Mouse (Mus musculus) bone marrow macrophage, adult 2 months (primary cell): ENCODE results near the gene Tead4. TPM values are rescaled to one million over a fixed set of nuclear protein-coding genes. Genes with fewer than 3 reads are reported as not detected.
"Not testable (repeated sequence)": the region's sequence is repeated elsewhere in the genome, so short reads cannot be mapped to it uniquely, and the experiment has no call there.

ENCODE experiments used
- H3K27ac ChIP-seq: 2 replicates; pipeline ENCODE4 v1.5.1; 2012; ENCODE audit warnings: low read depth, low read length; ENCODE audit not compliant: insufficient read depth
- H3K4me1 ChIP-seq: 2 replicates; pipeline ENCODE4 v1.6.1; 2012; ENCODE audit warnings: low read length; ENCODE audit not compliant: control insufficient read depth, insufficient read depth
- H3K4me3 ChIP-seq: 2 replicates; pipeline ENCODE4 v1.5.1; 2012; ENCODE audit warnings: mild to moderate bottlenecking, low read length, moderate library complexity; ENCODE audit not compliant: insufficient read depth
- CTCF ChIP-seq: IDR thresholded peaks from 2 replicates; pipeline ENCODE4 v1.5.1; 2012; ENCODE audit warnings: low read depth, mild to moderate bottlenecking, low read length, moderate library complexity
- POLR2A ChIP-seq: IDR thresholded peaks from 2 replicates; pipeline ENCODE4 v1.6.1; 2012; ENCODE audit warnings: mild to moderate bottlenecking, low read depth, low read length, borderline replicate concordance
- polyA plus RNA-seq: library from polyadenylated mRNA; stranded (reverse); fragments of >200 nt; gene quantifications from 2 replicates; pipeline ENCODE4 v1.2.4, GENCODE M21; 2012; ENCODE audit not compliant: missing spikeins, insufficient read depth, insufficient read length

The Tead4 gene
- polyA plus RNA-seq, 1 experiment = not detected

GRCm38 (mm10) chr6:128314796-128315195 lies 14.2 kb upstream of the Tead4 start:
- H3K27ac ChIP-seq = no peak overlapping the region
- H3K4me3 ChIP-seq = no peak overlapping the region
- TF ChIP-seq CTCF (no peak), POLR2A (no peak)
- H3K4me1 ChIP-seq = no peaks in the 10 kb centered on the region

GRCm38 (mm10) chr6:128308311-128308710 lies 7.7 kb upstream of the Tead4 start:
- H3K4me3 ChIP-seq = no peak overlapping the region
- TF ChIP-seq CTCF (peak; percentile 43; the same call in 1 of the 2 replicates), POLR2A (no peak)
- no peak overlapping the region for H3K27ac ChIP-seq
- H3K4me1 ChIP-seq = no peaks in the 10 kb centered on the region

GRCm38 (mm10) chr6:128304801-128305200 lies 4.2 kb upstream of the Tead4 start:
- no peak overlapping the region for H3K4me3 ChIP-seq
- TF ChIP-seq POLR2A = no peak
- TF ChIP-seq CTCF = no peak
- no peaks in the 10 kb centered on the region for H3K4me1 ChIP-seq
- no peak overlapping the region for H3K27ac ChIP-seq

- not testable (repeated sequence) for H3K27ac ChIP-seq, H3K4me1 ChIP-seq, H3K4me3 ChIP-seq
These were observed 2.0 kb upstream of the Tead4 start for GRCm38 (mm10) chr6:128302640-128303039.

DNA sequence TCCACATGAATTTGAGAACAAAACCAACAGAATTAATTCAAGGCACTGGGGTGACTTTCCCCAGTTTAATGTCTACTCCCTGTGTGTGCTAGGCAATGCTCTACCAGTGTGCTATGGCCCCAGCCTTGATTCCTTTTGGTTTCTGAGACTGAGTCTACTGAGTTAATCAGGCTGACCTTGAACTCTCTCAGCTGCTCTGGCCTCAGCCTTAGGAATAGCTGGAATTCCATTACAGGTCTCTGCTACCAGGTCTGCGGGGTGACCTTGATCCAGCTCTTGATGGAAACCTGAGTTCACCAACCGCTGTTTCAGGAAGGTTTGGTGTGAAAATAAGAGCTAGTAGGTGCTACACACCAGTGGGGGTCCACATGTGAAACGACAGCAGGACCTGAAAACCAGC lies 1.3 kb upstream of the Tead4 start:
- Histone ChIP-seq H3K4me1 (no peaks in the 10 kb centered on the region), H3K4me3 (no peak overlapping the region), H3K27ac (no peak overlapping the region)
- TF ChIP-seq CTCF = no peak

- no peak overlapping the region for H3K4me3 ChIP-seq
- H3K27ac ChIP-seq = no peak overlapping the region
- no peaks in the 10 kb centered on the region for H3K4me1 ChIP-seq
- TF ChIP-seq CTCF (no peak), POLR2A (no peak)
These were observed 835 bp upstream of the Tead4 start for GRCm38 (mm10) chr6:128301458-128301857.

DNA sequence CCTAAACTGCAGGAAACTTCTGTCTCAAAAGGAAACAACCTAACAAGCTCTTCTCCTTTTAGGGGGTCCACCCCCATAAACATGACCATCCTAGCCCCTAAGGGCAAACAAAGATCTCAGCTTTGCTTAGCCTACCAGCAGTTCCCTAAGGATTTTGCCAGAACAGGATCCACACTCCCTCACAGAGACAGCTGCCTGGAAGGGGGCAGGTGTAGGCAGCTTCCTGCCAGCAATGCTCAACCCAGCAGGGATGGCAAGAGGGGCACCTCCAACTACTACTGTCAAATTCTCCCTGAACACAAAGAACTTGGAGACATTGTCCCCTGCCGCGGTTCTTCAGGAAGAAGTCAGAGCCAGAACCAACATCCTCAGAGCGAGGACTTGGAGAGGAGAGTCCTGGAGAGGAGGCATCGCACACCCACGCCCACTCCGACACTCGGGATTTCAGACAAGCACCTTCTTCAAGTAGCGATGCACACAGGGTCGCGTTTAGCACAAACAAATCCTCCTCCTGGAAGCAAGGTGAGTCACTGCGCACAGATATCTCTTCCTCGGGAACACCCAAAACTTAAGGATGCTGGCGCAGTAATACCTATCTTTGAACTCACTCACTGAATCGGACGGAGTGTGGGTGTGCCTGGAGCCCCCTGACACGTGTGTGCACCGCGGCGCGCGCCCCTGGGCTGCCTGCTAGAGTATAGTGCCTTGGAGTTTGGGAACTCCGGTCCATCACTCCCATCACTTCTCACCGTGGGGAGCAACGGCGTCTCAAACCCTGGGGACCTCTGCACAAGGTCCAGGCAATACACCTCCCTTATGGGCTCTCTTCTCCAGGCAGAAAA lies 1.1 kb downstream of the Tead4 start:
- H3K4me3 ChIP-seq = peak overlapping the region; percentile 66
- TF ChIP-seq POLR2A = no peak
- no peak for TF ChIP-seq CTCF
- no peaks in the 10 kb centered on the region for H3K4me1 ChIP-seq
- H3K27ac ChIP-seq = no peak overlapping the region

- Histone ChIP-seq H3K4me3 (no peak overlapping the region), H3K4me1 (no peaks in the 10 kb centered on the region), H3K27ac (no peak overlapping the region)
- TF ChIP-seq CTCF (no peak), POLR2A (no peak)
These were observed 2.4 kb downstream of the Tead4 start for GRCm38 (mm10) chr6:128298246-128298645.

DNA sequence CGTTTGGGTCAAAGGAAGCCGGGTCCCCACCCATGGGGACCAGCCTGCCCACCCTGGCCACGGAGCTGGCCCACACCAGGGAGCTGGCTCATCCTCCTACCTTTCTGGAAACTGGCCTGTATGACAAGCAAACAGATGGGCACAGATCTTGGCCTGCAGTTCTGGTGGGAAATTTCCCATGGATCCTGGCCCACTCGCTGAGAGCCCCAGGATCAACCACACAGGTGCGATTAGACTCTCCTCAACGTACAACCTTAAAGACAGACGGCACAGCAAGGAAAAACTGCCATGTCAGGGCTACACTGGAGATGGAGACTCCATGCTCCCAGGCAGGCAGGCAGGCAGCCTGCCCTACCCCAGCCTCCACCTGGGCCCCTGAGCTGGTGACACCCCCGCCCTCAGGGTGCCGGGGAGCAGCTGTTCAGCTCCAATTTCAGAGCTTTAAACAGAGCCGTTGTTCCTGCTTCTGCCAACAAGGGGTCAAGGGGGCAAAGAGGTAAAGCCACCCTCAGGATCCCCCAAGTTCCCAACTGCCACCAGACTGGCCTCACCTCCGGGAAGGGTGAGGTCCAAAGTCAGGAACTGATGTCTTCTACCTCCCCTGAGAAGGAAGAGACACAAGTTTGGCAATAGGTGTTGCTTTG lies 3.8 kb downstream of the Tead4 start:
- no peaks in the 10 kb centered on the region for H3K4me1 ChIP-seq
- no peak overlapping the region for H3K4me3 ChIP-seq
- TF ChIP-seq CTCF (no peak), POLR2A (no peak)
- no peak overlapping the region for H3K27ac ChIP-seq
